Mouse (Mus musculus) embryonic facial prominence, embryonic 11.5 days (tissue): ENCODE results near the gene Grap2. TPM values are rescaled to one million over a fixed set of nuclear protein-coding genes. Genes with fewer than 3 reads are reported as not detected.

Experiments
- ATAC-seq: fragments of 200-750 bp; cut with Nextera tagmentation; replicated peaks from 2 replicates; pipeline ENCODE4 v1.8.0; 2017; ENCODE audit warnings: low read depth; ENCODE audit not compliant: insufficient number of reproducible peaks, low FRiP score, low TSS enrichment
- DNase-seq: peaks from one replicate; pipeline ENCODE4 v3.0.0-alpha.2; 2015; ENCODE audit warnings: low spot score
- H3K27ac ChIP-seq: fragments of 300-500 bp; sonication (generic); replicated peaks from 2 replicates; pipeline ENCODE4 v1.5.1; 2014; ENCODE audit warnings: mild to moderate bottlenecking, low read depth, low read length, control low read depth
- H3K27me3 ChIP-seq: fragments of 300-500 bp; sonication (generic); 2 replicates; pipeline ENCODE4 v1.6.1; 2014; ENCODE audit warnings: mild to moderate bottlenecking, low read length, moderate library complexity, mixed read lengths; ENCODE audit not compliant: control insufficient read depth, insufficient read depth
- H3K36me3 ChIP-seq: fragments of 300-500 bp; sonication (generic); replicated peaks from 2 replicates; pipeline ENCODE4 v1.6.1; 2014; ENCODE audit warnings: low read depth, mild to moderate bottlenecking, low read length, moderate library complexity, mixed read lengths; ENCODE audit not compliant: control insufficient read depth, insufficient read depth
- H3K4me1 ChIP-seq: fragments of 300-500 bp; sonication (generic); 2 replicates; pipeline ENCODE4 v1.6.1; 2014; ENCODE audit warnings: low read length, mixed read lengths; ENCODE audit not compliant: control insufficient read depth, insufficient read depth
- H3K4me2 ChIP-seq: fragments of 300-500 bp; sonication (generic); 2 replicates; pipeline ENCODE4 v1.6.1; 2014; ENCODE audit warnings: low read depth, mild to moderate bottlenecking, control low read depth, low read length, moderate library complexity
- H3K4me3 ChIP-seq: fragments of 300-500 bp; sonication (generic); 2 replicates; pipeline ENCODE4 v1.5.1; 2014; ENCODE audit warnings: low read depth, low read length, control low read depth
- H3K9ac ChIP-seq: fragments of 300-500 bp; sonication (generic); replicated peaks from 2 replicates; pipeline ENCODE4 v1.6.1; 2014; ENCODE audit warnings: mild to moderate bottlenecking, control low read depth, low read length
- H3K9me3 ChIP-seq: fragments of 300-500 bp; sonication (generic); replicated peaks from 2 replicates; pipeline ENCODE4 v1.6.1; 2016; ENCODE audit warnings: mild to moderate bottlenecking, low read length, inconsistent platforms, mixed read lengths; ENCODE audit not compliant: control insufficient read depth
- WGBS: fragments of 180-500 bp; shearing (Covaris S2); extraction: QIAGEN DNeasy Blood & Tissue Kit; methylation state at CpG from one replicate; pipeline ENCODE4 v1.1.7; 2014; 5-methylcytosine and 5-hydroxymethylcytosine counted together
- polyA plus RNA-seq: library from polyadenylated mRNA; unstranded; fragments of >200 nt; fragmentation: Nextera tagmentation; extraction: Ambion mirVana; gene quantifications from 2 replicates; pipeline ENCODE4 v1.2.1, GENCODE M21; 2014

Grap2 gene
- polyA plus RNA-seq, 1 experiment from 2014 or later: 3.6 TPM

- H3K4me2 ChIP-seq: no peak overlapping the region
- no peaks in the 10 kb centered on the region for H3K27me3 ChIP-seq
- no peak overlapping the region for H3K27ac ChIP-seq
- no peak for DNase-seq
- no peaks in the 10 kb centered on the region for H3K4me1 ChIP-seq
- no peak overlapping the region for H3K9ac ChIP-seq
- H3K9me3 ChIP-seq: no peaks in the 10 kb centered on the region
- no peak for ATAC-seq
- 53% methylated on average over 16 of the region's 16 CpGs for WGBS
- no peak overlapping the region for H3K4me3 ChIP-seq
- no peaks in the 10 kb centered on the region for H3K36me3 ChIP-seq
Observed at GRCm38 (mm10) chr15:80599213-80599750, 26.9 kb downstream of the Grap2 start.

GRCm38 (mm10) chr15:80599843-80600242, 27.4 kb downstream of the Grap2 start:
- no peak overlapping the region for H3K9ac ChIP-seq
- H3K4me3 ChIP-seq: no peak overlapping the region
- ATAC-seq (no peak), DNase-seq (no peak)
- H3K27me3 ChIP-seq: no peaks in the 10 kb centered on the region
- no peak overlapping the region for H3K27ac ChIP-seq
- H3K4me2 ChIP-seq: no peak overlapping the region
- no peaks in the 10 kb centered on the region for H3K4me1 ChIP-seq
- no peaks in the 10 kb centered on the region for H3K9me3 ChIP-seq
- H3K36me3 ChIP-seq: no peaks in the 10 kb centered on the region
- WGBS: 88% methylated on average over 4 of the region's 4 CpGs

GRCm38 (mm10) chr15:80601456-80601855, 29.1 kb downstream of the Grap2 start:
- DNase-seq (no peak), ATAC-seq (no peak)
- Histone ChIP-seq H3K9me3 (no peaks in the 10 kb centered on the region), H3K36me3 (no peaks in the 10 kb centered on the region), H3K27me3 (no peaks in the 10 kb centered on the region), H3K27ac (no peak overlapping the region), H3K4me3 (no peak overlapping the region), H3K4me1 (no peaks in the 10 kb centered on the region), H3K4me2 (no peak overlapping the region), H3K9ac (no peak overlapping the region)
- 70% methylated on average over 7 of the region's 7 CpGs for WGBS

- H3K27me3 ChIP-seq: no peaks in the 10 kb centered on the region
- H3K4me2 ChIP-seq: no peak overlapping the region
- no peak for DNase-seq
- ATAC-seq: no peak
- H3K4me1 ChIP-seq: no peaks in the 10 kb centered on the region
- WGBS: 57% methylated on average over 7 of the region's 7 CpGs
- no peaks in the 10 kb centered on the region for H3K36me3 ChIP-seq
- no peak overlapping the region for H3K9ac ChIP-seq
- H3K4me3 ChIP-seq: no peak overlapping the region
- no peak overlapping the region for H3K27ac ChIP-seq
- H3K9me3 ChIP-seq: no peaks in the 10 kb centered on the region
Observed at GRCm38 (mm10) chr15:80602487-80602886, 30.1 kb downstream of the Grap2 start.

GRCm38 (mm10) chr15:80604026-80604425, 31.6 kb downstream of the Grap2 start:
- no peak overlapping the region for H3K4me2 ChIP-seq
- no peak overlapping the region for H3K4me3 ChIP-seq
- H3K36me3 ChIP-seq: no peaks in the 10 kb centered on the region
- no peak overlapping the region for H3K27ac ChIP-seq
- WGBS: 85% methylated on average over 6 of the region's 6 CpGs
- no peak overlapping the region for H3K9ac ChIP-seq
- DNase-seq (no peak), ATAC-seq (no peak)
- no peaks in the 10 kb centered on the region for H3K4me1 ChIP-seq
- no peaks in the 10 kb centered on the region for H3K27me3 ChIP-seq
- H3K9me3 ChIP-seq: no peaks in the 10 kb centered on the region

GRCm38 (mm10) chr15:80607970-80608369, 35.6 kb downstream of the Grap2 start:
- Histone ChIP-seq H3K36me3 (no peaks in the 10 kb centered on the region), H3K4me1 (no peaks in the 10 kb centered on the region), H3K27me3 (no peaks in the 10 kb centered on the region), H3K27ac (no peak overlapping the region), H3K9ac (no peak overlapping the region), H3K4me2 (no peak overlapping the region), H3K9me3 (no peaks in the 10 kb centered on the region), H3K4me3 (no peak overlapping the region)
- DNase-seq (no peak), ATAC-seq (no peak)
- 82% methylated on average over 3 of the region's 3 CpGs for WGBS

- Histone ChIP-seq H3K4me1 (no peaks in the 10 kb centered on the region), H3K27me3 (no peaks in the 10 kb centered on the region), H3K4me2 (no peak overlapping the region), H3K36me3 (no peaks in the 10 kb centered on the region), H3K9ac (no peak overlapping the region), H3K27ac (no peak overlapping the region), H3K4me3 (no peak overlapping the region), H3K9me3 (no peaks in the 10 kb centered on the region)
- 79% methylated on average over 2 of the region's 2 CpGs for WGBS
- ATAC-seq (no peak), DNase-seq (no peak)
Observed at GRCm38 (mm10) chr15:80610335-80610734, 37.9 kb downstream of the Grap2 start.

GRCm38 (mm10) chr15:80611478-80611877, 39.1 kb downstream of the Grap2 start:
- Histone ChIP-seq H3K27me3 (peaks cover 3% of the 10 kb centered on the region; the same call in 1 of the 2 replicates), H3K36me3 (no peaks in the 10 kb centered on the region), H3K4me3 (no peak overlapping the region), H3K9me3 (no peaks in the 10 kb centered on the region), H3K27ac (no peak overlapping the region), H3K9ac (no peak overlapping the region), H3K4me1 (peaks cover 6% of the 10 kb centered on the region; the same call in 1 of the 2 replicates), H3K4me2 (no peak overlapping the region)
- DNase-seq (no peak), ATAC-seq (no peak)
- WGBS: 77% methylated on average over 5 of the region's 5 CpGs
